Mouse (Mus musculus): Measurements from ENCODE around the gene Prrg2.

The Prrg2 gene

GRCm38 (mm10) chr7:45058607-45059571 lies 3.6 kb downstream of the Prrg2 start:
- DNase-seq (ENCODE audit: low spot score) = no peak

- DNase-seq (ENCODE audit: low spot score) = no peak
These were observed 5.5 kb downstream of the Prrg2 start for GRCm38 (mm10) chr7:45056972-45057348.

GRCm38 (mm10) chr7:45056329-45056971 lies 6.0 kb downstream of the Prrg2 start:
- peak; percentile 66 for DNase-seq (ENCODE audit: low spot score)

- DNase-seq (ENCODE audit: low spot score) = peak; percentile 93
These were observed 8.5 kb downstream of the Prrg2 start for GRCm38 (mm10) chr7:45053931-45054510.

- DNase-seq (ENCODE audit: low spot score) = peak; percentile 82
These were observed 9.2 kb downstream of the Prrg2 start for GRCm38 (mm10) chr7:45053117-45053930.

- no peak for DNase-seq (ENCODE audit: low spot score)
These were observed 9.7 kb downstream of the Prrg2 start, which contains the start of gene Prr12 for GRCm38 (mm10) chr7:45052862-45053116. Gene Prr12 (minus strand): TSS chr7:45052881.

GRCm38 (mm10) chr7:45052181-45052861 lies 10.2 kb downstream of the Prrg2 start:
- DNase-seq (ENCODE audit: low spot score) = peak; percentile 76

DNA sequence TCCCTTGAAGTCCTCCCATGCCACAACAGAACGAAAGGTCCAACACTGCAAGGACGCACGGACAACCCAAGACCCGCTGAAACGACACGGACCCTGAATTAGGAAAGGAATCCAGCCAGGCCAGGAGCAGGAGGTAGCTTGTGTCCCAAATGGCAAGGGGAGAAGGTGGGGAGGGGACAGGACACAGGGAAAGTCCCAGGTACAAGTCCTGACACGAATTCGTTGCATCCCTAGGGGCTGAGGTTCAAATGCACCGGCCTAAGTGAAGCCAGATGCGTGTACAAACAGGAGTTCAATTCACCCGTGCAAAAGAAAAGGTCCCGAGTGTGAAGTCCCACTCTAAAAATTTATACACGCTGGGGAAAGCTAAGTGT lies 10.9 kb downstream of the Prrg2 start:
- DNase-seq (ENCODE audit: low spot score) = no peak

DNA sequence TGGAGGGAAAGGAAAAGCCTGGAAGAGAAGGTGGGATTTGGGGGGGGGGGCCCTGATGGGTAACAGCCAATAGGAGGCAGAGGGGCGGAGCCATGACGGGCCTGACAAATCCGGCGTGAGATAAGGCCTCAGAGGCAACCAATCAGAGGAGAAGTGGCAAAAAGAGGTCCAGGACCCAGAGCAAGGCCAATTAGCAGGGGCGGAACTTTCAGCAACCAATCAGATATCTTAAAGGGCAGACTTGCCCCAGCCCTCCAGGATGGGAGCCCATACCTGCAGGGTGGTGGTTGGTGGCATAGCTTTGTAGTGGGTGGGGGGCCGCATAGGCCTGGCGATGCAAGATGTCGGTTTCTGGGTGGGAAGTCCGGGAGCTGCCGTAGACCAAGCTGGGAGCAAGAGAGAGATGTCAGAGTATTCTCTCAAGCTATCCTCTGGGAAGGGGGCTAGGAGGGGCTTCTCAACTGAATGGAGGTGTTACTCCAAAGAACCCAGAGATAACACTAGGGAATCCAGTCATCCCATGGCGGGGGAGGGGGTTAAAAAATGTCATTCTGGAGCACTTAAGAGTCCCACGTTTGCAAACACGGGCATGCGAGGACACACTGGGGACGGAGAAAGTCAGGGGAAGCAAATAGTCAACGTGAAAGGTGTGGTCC lies 11.4 kb downstream of the Prrg2 start:
- peak; percentile 89 for DNase-seq (ENCODE audit: low spot score)

DNA sequence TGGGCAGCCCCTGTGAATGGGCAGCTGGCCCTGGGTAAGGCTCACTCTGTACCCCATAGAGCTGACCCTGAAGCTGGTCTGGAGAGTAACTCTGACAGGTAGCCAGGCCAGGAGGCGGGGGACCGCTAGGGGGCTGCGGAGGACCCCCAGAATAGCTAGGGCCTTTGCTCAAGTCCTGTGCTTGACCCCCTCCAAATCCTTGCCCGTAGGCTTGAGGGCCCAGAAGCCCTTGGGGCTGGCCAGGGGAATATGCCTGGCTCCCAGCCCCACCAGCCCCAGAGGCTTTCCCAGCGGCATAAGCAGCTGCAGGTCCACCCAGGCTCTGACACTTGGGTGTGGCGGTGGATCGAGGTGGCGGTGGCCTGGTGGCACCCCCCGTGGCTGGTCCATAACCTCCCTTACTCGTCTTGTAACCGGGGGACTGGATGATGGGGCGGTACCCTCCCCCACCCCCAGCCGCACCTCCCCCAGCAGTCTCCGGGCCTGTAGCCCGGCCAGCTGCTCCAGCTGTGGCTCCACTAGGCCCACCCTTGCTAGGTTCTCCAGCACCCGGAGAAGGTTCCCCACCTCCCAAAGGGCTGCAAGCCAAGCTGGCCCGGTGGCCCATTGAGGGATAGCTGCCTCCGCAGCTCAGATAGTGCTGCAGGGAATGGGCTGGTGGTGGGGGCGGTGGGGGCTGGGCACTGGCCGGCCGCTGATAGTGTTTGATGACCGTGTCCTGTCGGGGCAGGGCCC lies 13.4 kb downstream of the Prrg2 start:
- DNase-seq (ENCODE audit: low spot score) = no peak

DNA sequence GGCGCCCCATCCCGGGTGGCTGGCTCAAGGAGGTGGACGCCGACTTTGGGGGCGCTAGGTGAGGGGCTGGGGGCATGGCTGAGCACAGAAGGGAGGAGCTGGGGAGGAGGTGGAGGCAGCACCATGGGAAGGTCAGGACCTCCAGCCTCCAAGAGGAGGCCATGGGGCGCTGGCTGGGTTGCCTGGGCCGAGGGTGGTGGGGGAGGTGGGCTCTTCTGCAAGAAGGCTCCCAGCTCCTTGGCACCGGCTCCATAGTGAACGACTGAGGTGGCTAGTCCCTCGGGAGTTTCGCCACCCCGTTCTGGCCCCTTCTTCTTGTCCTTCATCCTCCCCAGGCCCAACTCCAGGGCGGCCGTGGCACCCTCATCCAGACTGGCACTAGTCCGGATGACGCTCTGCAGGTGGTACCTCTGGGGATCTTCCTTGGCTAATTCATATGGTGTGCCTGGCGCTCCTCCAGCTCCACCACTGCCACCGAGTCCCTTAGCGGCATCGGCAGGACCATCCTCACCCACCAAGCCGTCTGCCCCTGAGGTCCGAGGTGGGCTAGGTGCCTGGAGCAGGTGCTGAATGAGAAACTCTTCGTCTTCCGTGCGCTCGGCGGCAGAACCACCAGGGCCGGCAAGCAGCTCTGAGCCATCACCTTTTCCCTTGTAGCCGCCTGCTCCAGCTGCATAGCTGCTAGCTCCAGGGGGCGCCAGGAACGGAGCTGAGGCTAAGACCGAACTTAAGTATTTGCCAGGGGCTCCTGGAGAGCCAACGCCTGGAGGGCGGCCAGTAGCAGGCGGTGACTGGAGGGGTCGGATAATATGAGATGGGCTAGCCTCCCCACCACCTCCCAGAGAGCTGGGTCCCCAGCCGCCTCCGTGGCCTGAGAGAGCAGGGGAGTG lies 14.2 kb downstream of the Prrg2 start:
- DNase-seq (ENCODE audit: low spot score) = no peak

- no peak for DNase-seq (ENCODE audit: low spot score)
These were observed 15.0 kb downstream of the Prrg2 start for GRCm38 (mm10) chr7:45047491-45047890.

- no peak for DNase-seq (ENCODE audit: low spot score)
These were observed 15.6 kb downstream of the Prrg2 start for GRCm38 (mm10) chr7:45046853-45047350.

DNA sequence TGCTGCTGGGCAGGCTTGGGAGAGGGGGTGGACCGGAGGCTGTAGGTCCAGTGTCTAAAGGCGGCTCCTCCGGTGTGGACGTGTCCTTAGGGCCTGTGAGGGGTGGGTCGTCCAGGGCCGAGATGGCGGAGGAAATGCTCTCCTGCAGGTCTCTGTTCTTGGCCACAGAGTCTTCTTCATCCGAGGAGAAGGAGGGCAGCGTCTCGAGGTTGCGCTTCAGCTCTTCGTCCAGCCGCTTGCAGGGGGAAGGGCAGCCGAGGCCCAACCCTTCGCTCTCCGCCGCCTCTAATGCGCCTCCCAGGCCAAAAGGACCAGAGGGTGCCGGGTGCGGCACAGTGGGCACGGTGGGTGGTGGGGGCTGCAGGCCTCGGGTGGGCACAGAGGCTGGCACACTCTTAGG lies 16.7 kb downstream of the Prrg2 start:
- no peak for DNase-seq (ENCODE audit: low spot score)

GRCm38 (mm10) chr7:45043307-45043706 lies 19.2 kb downstream of the Prrg2 start:
- no peak for DNase-seq (ENCODE audit: low spot score)

- no peak for DNase-seq (ENCODE audit: low spot score)
These were observed 21.6 kb downstream of the Prrg2 start for GRCm38 (mm10) chr7:45040851-45041250.

- DNase-seq (ENCODE audit: low spot score) = no peak
These were observed 24.1 kb downstream of the Prrg2 start for GRCm38 (mm10) chr7:45038411-45038810.

- DNase-seq (ENCODE audit: low spot score) = peak; percentile 83
These were observed 24.6 kb downstream of the Prrg2 start for GRCm38 (mm10) chr7:45037720-45038361.

DNA sequence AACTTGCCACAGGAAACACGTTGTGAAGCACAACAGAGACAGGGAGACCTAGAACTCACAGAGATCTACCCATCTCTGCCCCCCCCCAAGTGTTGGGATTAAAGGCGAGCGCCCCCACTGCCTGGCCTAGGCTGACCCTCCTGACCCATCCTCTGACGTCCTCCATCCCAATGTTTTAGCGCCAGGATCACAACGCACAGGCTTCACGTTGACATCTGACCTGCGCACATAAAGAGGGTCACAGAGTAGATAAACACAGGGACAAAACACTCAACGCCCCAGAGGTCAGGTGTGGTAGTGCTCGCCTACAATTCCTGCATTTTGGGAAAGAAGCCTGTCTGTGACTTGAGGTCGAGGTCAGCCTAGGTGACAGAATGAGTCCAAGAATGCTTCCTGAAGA lies 25.8 kb downstream of the Prrg2 start:
- no peak for DNase-seq (ENCODE audit: low spot score)

Measured in testis, postnatal 10 days (tissue).